Mouse (Mus musculus) testis, adult 2 months (tissue): Measurements from ENCODE around the gene Spi1.

Source experiments
- CTCF ChIP-seq: fragments of 200-500 bp; IDR thresholded peaks from 2 replicates; pipeline ENCODE4 v1.5.1; 2012; ENCODE audit warnings: low read depth, mild to moderate bottlenecking, inconsistent platforms, low read length, moderate library complexity; ENCODE audit not compliant: control insufficient read depth, insufficient read depth, insufficient replicate concordance
- POLR2A ChIP-seq: fragments of 200-500 bp; IDR thresholded peaks from 2 replicates; pipeline ENCODE4 v1.6.1; 2012; ENCODE audit warnings: low read depth, mild to moderate bottlenecking, inconsistent platforms, low read length, moderate library complexity; ENCODE audit not compliant: control insufficient read depth

DNA sequence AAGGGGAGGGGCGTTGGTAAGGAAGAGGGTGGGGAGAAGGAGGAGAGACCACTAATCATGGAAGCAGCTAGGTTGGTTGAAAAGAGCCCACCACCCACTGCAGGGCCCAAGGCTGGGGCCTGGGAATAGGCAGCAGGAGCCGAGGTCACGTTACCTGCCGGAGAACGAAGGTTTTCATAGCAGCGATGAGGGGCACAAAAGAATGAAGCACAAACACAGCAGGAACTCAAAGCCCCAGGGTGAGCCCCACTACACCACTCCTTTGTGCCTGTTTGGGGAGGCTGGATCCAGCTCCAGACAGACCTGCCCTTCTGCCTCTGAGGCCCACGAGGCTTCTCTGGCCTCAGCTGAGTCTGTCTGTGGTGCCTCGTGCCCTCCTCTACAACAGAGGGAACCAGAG lies 57.6 kb downstream of the Spi1 start:
- no peak for TF ChIP-seq POLR2A
- no peak for TF ChIP-seq CTCF
